Mouse (Mus musculus): ENCODE results near the gene Gatm. TPM values are rescaled to one million over a fixed set of nuclear protein-coding genes. Genes with fewer than 3 reads are reported as not detected.

Gene Gatm
- polyA plus RNA-seq, 1 experiment from 2014 or later = 6.9 TPM

GRCm38 (mm10) chr2:122638673-122639072, 27.6 kb upstream of the Gatm start:
- TF ChIP-seq CTCF (IDR thresholded peaks at IDR 0.05; ENCODE audit: low read depth) = no peak
- ATAC-seq (ENCODE audit: insufficient read depth) (no peak), DNase-seq (no peak)
- Histone ChIP-seq H3K9ac (no peak overlapping the region), H3K27ac (ENCODE audit: low read depth) (no peak overlapping the region), H3K9me3 (ENCODE audit: low read depth, low read length) (no peaks in the 10 kb centered on the region), H3K4me2 (no peak overlapping the region), H3K36me3 (ENCODE audit: insufficient read depth) (peaks cover 8% of the 10 kb centered on the region; the same call in 1 of the 2 replicates), H3K27me3 (ENCODE audit: insufficient read depth, low read length) (peaks cover 16% of the 10 kb centered on the region), H3K4me1 (ENCODE audit: insufficient read depth) (no peaks in the 10 kb centered on the region), H3K4me3 (ENCODE audit: low read depth, low read length) (no peak overlapping the region)
- 24% methylated on average over 5 of the region's 5 CpGs for WGBS

GRCm38 (mm10) chr2:122638029-122638428, 26.9 kb upstream of the Gatm start:
- Histone ChIP-seq H3K9me3 (ENCODE audit: low read depth, low read length) (no peaks in the 10 kb centered on the region), H3K9ac (peak overlapping the region; percentile 33; the same call in 1 of the 2 replicates), H3K27ac (ENCODE audit: low read depth) (no peak overlapping the region), H3K4me3 (ENCODE audit: low read depth, low read length) (peak overlapping the region; percentile 34), H3K4me2 (peak overlapping the region; percentile 66), H3K4me1 (ENCODE audit: insufficient read depth) (no peaks in the 10 kb centered on the region), H3K27me3 (ENCODE audit: insufficient read depth, low read length) (peaks cover 16% of the 10 kb centered on the region), H3K36me3 (ENCODE audit: insufficient read depth) (peaks cover 12% of the 10 kb centered on the region)
- no peak for TF ChIP-seq CTCF (IDR thresholded peaks at IDR 0.05; ENCODE audit: low read depth)
- no peak for ATAC-seq (ENCODE audit: insufficient read depth)
- 34% methylated on average over 12 of the region's 12 CpGs for WGBS
- DNase-seq = no peak

DNA sequence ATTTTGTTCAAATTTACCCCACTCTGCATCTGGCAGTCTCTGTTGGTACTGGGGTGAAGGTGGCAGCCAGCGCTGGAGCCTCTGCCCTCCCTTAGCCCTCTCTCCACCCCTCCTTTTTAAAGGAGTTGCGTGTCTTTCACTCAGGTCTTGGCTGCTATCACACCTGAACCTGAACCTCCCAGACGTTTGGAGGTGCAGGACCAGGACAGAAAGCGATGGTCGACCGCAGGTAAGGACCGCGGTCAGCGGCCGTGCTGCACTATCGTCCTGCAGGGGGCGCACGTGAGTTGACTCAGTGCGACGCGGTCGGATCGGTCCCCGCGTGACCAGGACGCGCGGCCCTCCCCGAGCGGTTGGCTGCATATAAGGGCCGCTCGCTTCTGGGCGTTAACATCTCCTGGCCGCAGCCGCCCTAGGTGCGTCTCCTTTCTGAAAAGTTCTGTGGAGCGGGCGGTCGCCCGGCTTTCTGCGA, 26.5 kb upstream of the Gatm start:
- DNase-seq (peak; percentile 85), ATAC-seq (ENCODE audit: insufficient read depth) (peak; percentile 77)
- Histone ChIP-seq H3K9me3 (ENCODE audit: low read depth, low read length) (no peaks in the 10 kb centered on the region), H3K27me3 (ENCODE audit: insufficient read depth, low read length) (peaks cover 16% of the 10 kb centered on the region), H3K4me2 (peak overlapping the region; percentile 66), H3K4me3 (ENCODE audit: low read depth, low read length) (peak overlapping the region; percentile 34), H3K27ac (ENCODE audit: low read depth) (no peak overlapping the region), H3K9ac (peak overlapping the region; percentile 33; the same call in 1 of the 2 replicates), H3K4me1 (ENCODE audit: insufficient read depth) (no peaks in the 10 kb centered on the region), H3K36me3 (ENCODE audit: insufficient read depth) (peaks cover 17% of the 10 kb centered on the region)
- 1% methylated on average over 36 of the region's 36 CpGs for WGBS
- TF ChIP-seq CTCF (IDR thresholded peaks at IDR 0.05; ENCODE audit: low read depth) = peak; percentile 96

DNA sequence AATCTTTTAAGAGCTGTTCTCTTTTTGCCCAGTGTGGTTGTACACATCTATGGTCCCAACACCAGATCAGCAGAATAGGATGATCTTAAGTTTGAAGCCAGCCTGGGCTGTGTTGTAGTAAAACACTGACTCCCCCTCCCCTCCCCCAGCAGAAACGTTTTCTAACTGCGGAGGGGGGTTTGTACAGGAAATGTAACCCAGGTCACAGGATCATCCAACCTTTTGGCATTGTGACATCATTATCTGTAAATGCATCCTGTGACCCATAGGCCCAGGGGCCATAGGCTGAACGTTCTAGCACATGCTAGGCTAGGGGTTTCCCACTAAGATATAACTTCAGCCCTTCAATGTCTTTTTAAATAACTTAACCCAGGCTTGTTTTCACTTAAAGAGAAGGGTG, 25.6 kb upstream of the Gatm start, which contains the start of gene AA467197:
TSS of gene AA467197 (plus strand) at position 301 of the 400 bp plus-strand sequence.
- DNase-seq (no peak), ATAC-seq (ENCODE audit: insufficient read depth) (no peak)
- TF ChIP-seq CTCF (IDR thresholded peaks at IDR 0.05; ENCODE audit: low read depth) = no peak
- Histone ChIP-seq H3K4me2 (peak within 1 kb of the TSS; percentile 66), H3K9me3 (ENCODE audit: low read depth, low read length) (no peaks in the 10 kb centered on the region), H3K27ac (ENCODE audit: low read depth) (no peak within 1 kb of the TSS), H3K4me1 (ENCODE audit: insufficient read depth) (no peaks in the 10 kb centered on the region), H3K9ac (peak within 1 kb of the TSS; percentile 33; the same call in 1 of the 2 replicates), H3K27me3 (ENCODE audit: insufficient read depth, low read length) (peaks cover 16% of the 10 kb centered on the region), H3K4me3 (ENCODE audit: low read depth, low read length) (peak within 1 kb of the TSS; percentile 34), H3K36me3 (ENCODE audit: insufficient read depth) (peaks cover 21% of the 10 kb centered on the region)
- 42% methylated on average over 3 of the region's 3 CpGs for WGBS

DNA sequence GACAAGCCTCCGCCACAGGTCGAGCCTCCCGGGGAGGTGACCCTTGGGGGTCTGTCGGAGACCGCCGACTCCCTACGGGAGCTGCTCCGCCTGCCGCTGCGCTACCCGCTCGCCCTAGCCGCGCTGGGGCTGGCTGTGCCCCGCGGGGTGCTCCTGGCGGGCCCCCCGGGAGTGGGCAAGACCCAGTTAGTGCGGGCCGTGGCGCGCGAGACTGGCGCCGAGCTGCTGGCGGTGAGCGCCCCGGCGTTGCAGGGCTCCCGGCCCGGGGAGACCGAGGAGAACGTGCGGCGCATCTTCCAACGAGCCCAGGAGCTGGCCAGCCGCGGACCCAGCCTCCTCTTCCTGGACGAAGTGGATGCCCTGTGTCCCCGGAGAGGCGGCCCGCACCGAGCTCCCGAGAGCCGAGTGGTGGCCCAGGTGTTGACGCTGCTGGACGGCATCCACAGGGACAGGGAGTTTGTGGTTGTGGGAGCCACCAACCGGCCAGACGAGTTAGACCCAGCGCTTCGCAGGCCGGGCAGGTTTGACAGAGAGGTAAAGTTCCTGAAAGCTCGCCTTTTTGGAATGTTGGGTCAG, 20.2 kb upstream of the Gatm start:
- Histone ChIP-seq H3K4me1 (ENCODE audit: insufficient read depth) (no peaks in the 10 kb centered on the region), H3K27me3 (ENCODE audit: insufficient read depth, low read length) (no peaks in the 10 kb centered on the region), H3K9ac (peak overlapping the region; percentile 87), H3K4me2 (peak overlapping the region; percentile 92), H3K4me3 (ENCODE audit: low read depth, low read length) (peak overlapping the region; percentile 97), H3K9me3 (ENCODE audit: low read depth, low read length) (no peaks in the 10 kb centered on the region), H3K27ac (ENCODE audit: low read depth) (peak overlapping the region; percentile 60), H3K36me3 (ENCODE audit: insufficient read depth) (peaks cover 21% of the 10 kb centered on the region)
- under 1% methylated on average over 53 of the region's 53 CpGs for WGBS
- 0 out of 2 replicates have a peak, but pooled peaks have one; percentile 19 for TF ChIP-seq CTCF (IDR thresholded peaks at IDR 0.05; ENCODE audit: low read depth)
- peak; percentile 68 for DNase-seq
- ATAC-seq (ENCODE audit: insufficient read depth) = peak; percentile 59

DNA sequence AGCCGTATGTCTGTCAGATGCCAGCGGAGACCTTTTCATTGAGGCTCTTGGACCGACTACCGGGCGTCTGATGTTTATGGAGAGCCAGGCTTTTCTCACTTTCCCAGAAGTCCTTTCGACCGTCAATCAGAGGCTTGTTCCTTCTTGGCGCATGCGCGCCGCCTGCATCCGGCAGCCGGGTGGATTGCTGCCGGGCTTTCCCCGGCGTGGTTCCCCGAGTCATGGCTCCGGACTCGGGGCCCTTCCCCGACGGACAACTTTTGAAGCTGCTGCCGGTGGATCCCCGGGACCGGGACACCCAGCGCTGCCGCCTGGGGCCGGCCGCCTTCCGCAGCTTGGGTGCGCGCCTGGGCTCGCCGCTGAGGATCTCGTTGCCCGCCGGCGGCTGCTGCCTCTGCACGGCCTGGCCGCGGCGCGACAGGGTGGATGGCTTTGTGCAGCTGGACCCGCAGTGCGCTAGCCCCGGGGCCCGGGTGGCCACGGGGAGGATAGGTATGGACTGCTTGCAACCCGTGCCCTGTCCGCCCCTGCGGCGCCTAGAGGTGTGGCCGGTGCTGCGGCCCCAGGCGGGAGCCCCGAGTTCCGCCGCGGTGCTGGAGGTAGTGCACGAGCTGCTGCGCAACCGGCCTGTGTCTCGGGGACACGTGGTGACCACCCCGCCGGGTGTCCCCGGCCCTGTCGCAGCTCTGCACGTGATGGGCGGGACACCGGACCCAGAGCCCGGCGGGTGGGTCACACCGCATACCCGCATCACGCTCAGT, 19.5 kb upstream of the Gatm start:
- under 1% methylated on average over 70 of the region's 75 CpGs for WGBS
- Histone ChIP-seq H3K9ac (peak overlapping the region; percentile 87), H3K27ac (ENCODE audit: low read depth) (peak overlapping the region; percentile 82), H3K9me3 (ENCODE audit: low read depth, low read length) (no peaks in the 10 kb centered on the region), H3K27me3 (ENCODE audit: insufficient read depth, low read length) (no peaks in the 10 kb centered on the region), H3K4me1 (ENCODE audit: insufficient read depth) (no peaks in the 10 kb centered on the region), H3K4me3 (ENCODE audit: low read depth, low read length) (peak overlapping the region; percentile 97), H3K4me2 (peak overlapping the region; percentile 92), H3K36me3 (ENCODE audit: insufficient read depth) (peaks cover 21% of the 10 kb centered on the region)
- TF ChIP-seq CTCF (IDR thresholded peaks at IDR 0.05; ENCODE audit: low read depth) = no peak
- peak; percentile 95 for DNase-seq
- peak; percentile 86 for ATAC-seq (ENCODE audit: insufficient read depth)

DNA sequence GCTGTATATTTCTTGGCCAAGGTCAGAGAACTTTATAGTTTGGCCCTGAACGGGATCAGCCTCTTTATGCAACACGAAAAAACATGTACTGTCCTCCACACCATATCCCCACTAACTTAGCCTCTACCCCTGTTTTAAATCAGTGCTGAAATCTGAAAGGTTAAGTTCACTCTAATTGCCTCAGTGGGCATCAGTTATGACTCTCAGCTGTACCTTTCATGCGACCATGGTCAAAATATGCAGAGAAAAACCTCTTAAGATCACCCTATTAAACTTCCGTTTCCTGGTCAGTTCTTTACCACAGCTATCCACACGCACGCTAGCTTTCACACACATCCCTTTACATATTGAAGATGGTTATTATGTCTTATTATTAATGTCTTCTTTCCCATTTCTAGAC, 18.8 kb upstream of the Gatm start:
- no peak overlapping the region for H3K27ac ChIP-seq (ENCODE audit: low read depth)
- H3K27me3 ChIP-seq (ENCODE audit: insufficient read depth, low read length) = no peaks in the 10 kb centered on the region
- H3K4me2 ChIP-seq = peak overlapping the region; percentile 92
- DNase-seq (no peak), ATAC-seq (ENCODE audit: insufficient read depth) (no peak)
- no peaks in the 10 kb centered on the region for H3K9me3 ChIP-seq (ENCODE audit: low read depth, low read length)
- H3K36me3 ChIP-seq (ENCODE audit: insufficient read depth) = peaks cover 21% of the 10 kb centered on the region
- H3K4me3 ChIP-seq (ENCODE audit: low read depth, low read length) = peak overlapping the region; percentile 97
- 52% methylated on average over 6 of the region's 6 CpGs for WGBS
- TF ChIP-seq CTCF (IDR thresholded peaks at IDR 0.05; ENCODE audit: low read depth) = no peak
- H3K9ac ChIP-seq = peak overlapping the region; percentile 87; the same call in 1 of the 2 replicates
- no peaks in the 10 kb centered on the region for H3K4me1 ChIP-seq (ENCODE audit: insufficient read depth)

Data from lung, embryonic 14.5 days (tissue).